Mouse (Mus musculus) kidney, postnatal 14 days (tissue): ENCODE data around the gene Sprr2h.

Experiments
- DNase-seq: peaks from one replicate; pipeline ENCODE4 v3.0.0; 2022; ENCODE audit warnings: mixed read lengths

The Sprr2h gene

GRCm38 (mm10) chr3:92385385-92385784, at the start of gene Sprr2h:
Gene Sprr2h, plus strand, starts transcription at chr3:92385685.
- no peak for DNase-seq

- DNase-seq, result no peak
These were observed 49.2 kb upstream of the Sprr2h start for GRCm38 (mm10) chr3:92336278-92336677.

GRCm38 (mm10) chr3:92338840-92339239, 46.6 kb upstream of the Sprr2h start, which contains the start of gene Sprr2d:
Gene Sprr2d, plus strand, starts transcription at chr3:92339140.
- no peak for DNase-seq

- no peak for DNase-seq
These were observed 33.6 kb upstream of the Sprr2h start, which contains the start of gene Sprr2e for GRCm38 (mm10) chr3:92351843-92352242. Gene Sprr2e, plus strand, starts transcription at chr3:92352143.

- no peak for DNase-seq
These were observed 23.9 kb upstream of the Sprr2h start for GRCm38 (mm10) chr3:92361619-92362018.

- DNase-seq, result no peak
These were observed 20.6 kb upstream of the Sprr2h start, which contains the start of gene Sprr2f for GRCm38 (mm10) chr3:92364887-92365286. Gene Sprr2f, plus strand, starts transcription at chr3:92365187.

GRCm38 (mm10) chr3:92373613-92374012, 11.9 kb upstream of the Sprr2h start:
- no peak for DNase-seq

- no peak for DNase-seq
These were observed 8.8 kb downstream of the Sprr2h start for GRCm38 (mm10) chr3:92394301-92394700.

GRCm38 (mm10) chr3:92407691-92408090, 22.2 kb downstream of the Sprr2h start, which contains the start of gene Sprr2i:
Gene Sprr2i, plus strand, starts transcription at chr3:92407991.
- no peak for DNase-seq

- no peak for DNase-seq
These were observed 32.3 kb downstream of the Sprr2h start, which contains the start of gene Sprr2j-ps for GRCm38 (mm10) chr3:92417782-92418181. Gene Sprr2j-ps, plus strand, starts transcription at chr3:92418082.

GRCm38 (mm10) chr3:92429323-92429722, 43.8 kb downstream of the Sprr2h start, which contains the start of gene Gm9774:
Gene Gm9774, minus strand, starts transcription at chr3:92429423.
- no peak for DNase-seq

- DNase-seq, result no peak
These were observed 46.8 kb downstream of the Sprr2h start, which contains the start of gene Sprr2k for GRCm38 (mm10) chr3:92432282-92432681. Gene Sprr2k, plus strand, starts transcription at chr3:92432582.
